Mouse (Mus musculus): Measurements from ENCODE around the gene Plekha6.

Gene Plekha6

DNA sequence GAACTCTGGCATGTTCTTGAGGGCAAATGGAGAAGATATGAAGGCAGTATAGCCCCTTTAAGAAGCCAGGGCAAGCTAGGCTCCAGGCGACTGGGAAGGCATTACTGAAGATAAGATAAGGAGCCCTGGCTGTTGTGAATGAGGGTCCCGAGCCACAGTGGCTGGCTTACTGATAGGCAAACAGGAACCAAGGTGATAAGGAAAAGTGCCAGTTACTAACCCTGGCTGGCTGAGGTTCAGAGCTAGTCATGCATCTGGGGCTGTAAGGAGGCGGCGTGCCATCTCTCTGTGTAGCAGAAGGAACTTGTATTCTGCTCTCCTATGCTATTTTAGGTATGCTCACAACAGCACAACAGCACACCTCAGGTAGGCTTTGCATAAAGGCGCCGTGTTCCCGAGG lies 80.7 kb downstream of the Plekha6 start:
- DNase-seq (ENCODE audit: low read depth, low spot score) = no peak

DNA sequence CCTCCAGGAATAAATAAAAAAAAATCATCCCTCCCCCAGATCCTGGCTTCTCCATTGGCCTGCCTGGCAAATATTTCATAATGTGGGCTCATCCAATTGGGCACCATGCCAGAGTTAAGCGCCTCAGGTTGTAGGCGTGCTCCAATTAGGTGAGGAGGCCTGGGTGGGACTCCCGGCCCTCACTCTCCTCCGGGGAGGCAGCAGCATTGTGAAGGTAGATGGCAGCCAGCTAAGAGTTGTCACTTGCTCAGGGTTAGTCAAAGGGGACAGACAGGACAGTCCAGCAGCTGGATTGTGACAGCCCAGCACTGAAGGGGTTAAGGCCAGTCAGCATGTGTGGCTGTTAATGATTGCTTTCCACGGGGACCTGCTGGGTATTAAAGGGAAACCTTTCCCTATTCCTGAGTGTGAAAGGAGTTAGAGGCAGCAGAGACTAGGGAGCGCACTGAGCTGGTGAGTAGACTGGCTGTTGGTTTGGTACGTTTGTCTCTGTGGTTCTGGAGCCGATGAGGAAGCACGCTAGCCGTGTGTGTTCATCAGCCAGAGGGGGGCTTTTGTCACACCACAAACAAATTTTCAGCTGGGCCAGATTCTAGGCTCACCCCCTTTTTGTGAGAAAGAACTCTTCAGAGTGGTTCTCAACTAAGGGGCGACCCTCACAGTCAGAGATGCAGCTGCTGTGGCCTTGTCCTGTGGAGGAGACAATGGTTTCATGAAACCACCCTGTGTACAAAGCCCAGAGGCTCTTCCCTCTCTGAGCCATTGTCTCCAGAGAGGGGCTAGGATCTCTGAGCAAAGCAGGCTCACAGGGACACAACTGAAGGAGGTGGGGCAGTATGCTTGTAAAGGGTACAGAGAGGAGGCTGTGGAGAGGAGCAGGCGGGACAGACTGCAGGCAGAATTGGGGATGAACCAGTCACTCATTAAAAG lies 81.9 kb downstream of the Plekha6 start:
- no peak for DNase-seq (ENCODE audit: low read depth, low spot score)

DNA sequence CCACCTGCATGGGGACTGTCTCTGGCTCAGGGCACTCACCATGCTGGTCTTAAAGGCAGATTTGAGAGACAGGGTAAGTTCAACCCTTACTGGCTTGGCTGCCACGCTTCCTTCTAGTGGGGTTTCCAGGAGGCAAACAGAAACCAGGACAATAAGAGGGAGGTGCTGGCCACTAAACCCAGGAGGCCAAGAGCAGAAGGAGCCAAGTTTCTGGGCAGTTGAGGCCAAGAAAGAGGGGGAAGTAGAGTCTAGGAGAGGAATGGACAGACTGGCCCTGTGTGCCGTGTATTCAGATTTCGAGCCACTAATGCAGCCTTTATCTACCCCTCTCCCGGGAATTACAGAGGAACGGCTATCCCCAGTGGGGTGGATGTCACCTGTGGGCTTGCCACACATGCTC lies 83.2 kb downstream of the Plekha6 start:
- DNase-seq (ENCODE audit: low read depth, low spot score) = no peak

DNA sequence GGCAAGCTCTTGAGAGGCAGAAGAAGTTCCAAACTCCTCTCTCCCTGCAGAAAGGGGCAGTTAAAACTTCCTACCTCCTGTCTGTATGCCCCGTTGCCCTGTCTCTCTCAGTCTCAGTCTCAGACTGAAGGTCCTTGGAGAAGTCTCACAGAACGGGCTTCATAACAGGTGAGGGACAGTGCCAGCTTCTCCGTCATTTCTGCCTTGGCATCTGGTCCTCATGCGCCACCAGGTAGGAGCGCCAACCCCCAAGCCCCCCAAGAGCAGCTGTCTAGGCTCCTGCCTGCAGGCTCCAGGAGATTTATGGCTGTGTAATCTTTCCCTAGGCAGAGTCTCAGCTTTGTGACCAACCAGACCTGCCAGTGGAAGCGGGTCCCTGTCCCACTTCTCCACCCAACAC lies 86.8 kb downstream of the Plekha6 start:
- no peak for DNase-seq (ENCODE audit: low read depth, low spot score)

DNA sequence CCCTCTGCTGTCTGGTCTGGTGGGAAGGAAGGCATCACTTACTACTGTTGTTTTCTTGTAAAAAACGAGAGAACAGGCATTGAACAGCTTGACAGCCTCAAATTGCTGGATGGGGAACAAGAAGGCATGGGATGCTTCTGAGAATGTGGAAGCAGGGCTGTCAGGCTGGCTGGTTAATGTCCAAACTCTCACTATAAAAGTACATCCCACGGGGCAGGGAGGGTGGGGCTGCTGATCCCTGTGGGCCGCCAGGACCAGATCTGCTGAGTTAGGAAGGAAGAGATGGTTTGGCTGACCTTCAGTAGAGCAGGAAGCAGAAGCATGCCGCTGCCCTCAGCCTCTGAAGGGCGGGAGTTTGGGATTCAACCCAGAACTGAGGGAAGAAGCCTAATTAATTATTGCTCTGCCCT lies 87.6 kb downstream of the Plekha6 start:
- no peak for DNase-seq (ENCODE audit: low read depth, low spot score)

DNA sequence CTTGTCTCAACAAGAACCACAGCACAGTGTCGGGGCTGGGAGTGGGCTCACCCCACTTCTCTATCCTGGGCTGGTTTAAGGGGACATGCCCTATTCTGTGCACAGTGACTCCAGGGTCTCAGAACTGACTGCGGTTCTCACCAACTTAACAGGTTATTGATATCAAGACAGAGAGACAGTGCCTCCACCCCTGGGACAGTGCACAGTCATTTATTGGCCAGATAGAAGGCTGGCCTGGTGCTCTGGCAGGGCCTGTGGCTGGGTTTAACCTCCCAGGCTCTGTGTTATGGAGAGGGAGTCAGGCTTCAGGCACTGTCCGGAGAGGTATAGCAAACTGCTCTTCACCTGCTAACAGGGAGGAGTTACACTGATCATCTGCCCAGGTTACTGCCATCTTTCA lies 88.2 kb downstream of the Plekha6 start:
- no peak for DNase-seq (ENCODE audit: low read depth, low spot score)

DNA sequence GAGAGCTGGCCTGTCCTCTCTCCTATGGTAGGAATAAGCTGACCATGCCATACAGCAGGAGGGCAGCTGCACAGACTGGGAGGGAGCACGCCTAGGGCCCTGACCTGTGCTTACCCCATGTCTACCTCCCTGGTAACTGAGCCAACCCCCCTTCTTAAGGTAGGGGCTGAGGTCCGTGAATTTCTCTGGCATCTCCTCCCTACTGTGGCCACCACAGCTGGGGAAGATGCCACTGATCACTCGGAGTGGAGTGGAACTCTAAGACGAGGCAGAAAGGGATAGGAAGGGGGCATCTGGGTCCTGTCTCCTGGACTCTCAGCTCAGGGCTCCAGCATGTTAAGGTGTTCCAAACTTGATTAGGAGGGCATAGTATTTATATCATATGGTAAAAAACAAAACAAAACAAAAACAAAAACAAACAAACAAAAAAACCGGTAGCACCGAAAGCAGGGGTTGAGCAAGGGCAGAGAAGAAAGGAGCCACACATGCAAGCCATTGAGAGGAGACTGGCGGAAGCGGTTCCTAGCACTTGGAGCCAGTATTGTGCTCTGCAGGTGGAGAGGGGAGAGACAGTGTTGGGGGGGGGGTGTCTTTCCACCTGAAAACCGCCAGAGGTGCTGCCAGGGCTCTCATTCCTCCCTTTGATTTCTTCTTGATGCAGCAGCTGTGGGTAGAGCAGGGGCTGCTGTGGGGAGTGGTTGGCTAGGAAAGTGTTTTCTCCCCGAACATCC lies 89.0 kb downstream of the Plekha6 start:
- no peak for DNase-seq (ENCODE audit: low read depth, low spot score)

DNA sequence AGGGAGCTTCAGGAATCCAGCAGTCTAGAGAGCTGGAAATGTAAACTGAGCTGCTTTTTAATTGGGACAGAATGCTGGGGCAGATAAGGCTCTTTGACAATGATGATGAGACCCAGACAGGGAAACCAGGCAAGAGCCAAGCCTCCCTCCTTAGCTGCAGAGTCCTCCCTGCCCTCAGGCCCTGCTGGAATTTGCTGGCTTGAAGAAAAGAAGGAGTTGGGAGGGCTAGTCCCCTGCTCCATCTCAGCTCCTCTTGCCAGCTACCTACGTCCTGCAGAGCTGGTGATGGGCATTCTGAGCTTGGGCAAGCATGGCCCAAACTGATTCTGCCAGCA lies 89.5 kb downstream of the Plekha6 start:
- no peak for DNase-seq (ENCODE audit: low read depth, low spot score)

DNA sequence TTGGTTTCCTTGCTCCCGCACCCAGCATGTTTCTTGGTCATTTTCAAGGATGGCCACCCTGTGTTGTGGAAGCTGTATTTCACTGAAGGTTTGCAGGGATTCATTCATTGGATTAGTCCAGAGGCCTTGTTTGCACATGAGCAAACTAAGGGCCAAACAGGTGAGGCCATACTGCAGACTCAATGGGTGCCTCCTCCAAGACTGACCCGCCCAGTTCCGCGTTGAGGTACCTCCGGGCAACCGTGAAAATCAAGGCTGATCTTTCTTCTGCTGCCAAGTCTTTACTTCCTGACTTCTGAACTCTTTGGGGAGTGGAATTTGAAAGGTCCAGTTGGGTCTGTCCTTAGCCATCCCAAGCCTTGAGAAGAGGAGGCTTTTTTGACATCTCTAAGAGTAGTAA lies 90.2 kb downstream of the Plekha6 start:
- DNase-seq (ENCODE audit: low read depth, low spot score) = no peak

DNA sequence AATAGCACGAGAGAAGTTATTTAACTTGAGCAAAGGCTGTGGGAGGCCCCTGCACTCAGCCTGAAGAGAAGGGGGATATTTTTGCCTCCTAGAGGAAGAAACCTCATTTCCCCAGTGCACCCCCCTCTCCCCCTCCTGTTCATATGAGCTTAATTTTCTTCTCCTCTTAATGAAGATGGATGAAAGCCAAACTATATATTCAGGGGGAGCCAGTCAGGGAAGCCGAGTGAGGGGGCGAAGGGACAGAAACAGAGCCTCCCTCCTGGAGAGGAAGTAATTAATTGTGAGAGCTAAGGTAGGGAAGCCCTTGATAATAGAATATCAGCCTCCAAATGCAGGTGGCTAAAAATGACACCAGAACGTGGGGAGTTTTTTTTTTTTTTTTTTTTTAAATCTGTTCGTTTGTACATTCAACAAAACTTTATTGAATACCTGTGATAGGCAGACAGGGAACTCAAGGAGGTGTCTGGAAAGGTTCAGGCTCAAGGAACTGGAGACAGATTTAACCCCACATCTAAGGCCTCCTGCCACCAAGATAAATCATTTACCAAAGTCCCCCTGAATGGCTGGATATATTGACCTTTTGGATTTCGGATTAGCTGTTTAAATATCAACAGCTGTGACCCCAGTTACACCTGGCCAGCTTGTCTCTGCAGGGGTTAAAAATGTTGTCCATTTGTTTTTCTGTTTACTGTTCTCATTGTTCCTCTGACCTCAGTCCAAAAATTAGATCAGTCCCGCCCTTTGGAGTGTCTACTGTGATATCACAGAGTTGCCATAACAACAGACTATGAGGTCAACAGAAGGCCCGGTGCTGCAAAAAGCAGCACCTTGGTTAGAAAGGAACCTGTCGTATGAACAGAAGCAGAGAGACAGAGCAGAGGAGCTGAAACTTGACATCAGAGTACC lies 91.1 kb downstream of the Plekha6 start:
- DNase-seq (ENCODE audit: low read depth, low spot score) = peak; percentile 51

DNA sequence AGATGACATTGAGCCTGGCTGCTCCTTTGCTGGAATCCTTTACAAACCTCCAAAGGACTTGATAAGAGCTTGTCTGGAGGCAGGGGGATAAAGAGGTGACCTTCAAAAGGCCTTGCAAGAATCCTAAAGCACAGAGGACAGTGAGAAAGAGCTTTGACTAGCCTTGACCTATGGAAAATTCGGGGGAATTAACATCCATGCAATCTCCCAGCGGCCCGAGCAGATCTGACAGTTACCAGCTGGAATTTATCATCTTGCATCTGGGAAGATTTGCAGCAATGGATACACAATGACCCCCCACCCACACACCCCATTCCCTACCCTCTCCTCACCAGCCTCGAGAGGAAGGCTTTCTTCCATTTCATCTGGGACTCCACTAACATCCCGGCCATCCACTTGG lies 91.8 kb downstream of the Plekha6 start:
- DNase-seq (ENCODE audit: low read depth, low spot score) = no peak

DNA sequence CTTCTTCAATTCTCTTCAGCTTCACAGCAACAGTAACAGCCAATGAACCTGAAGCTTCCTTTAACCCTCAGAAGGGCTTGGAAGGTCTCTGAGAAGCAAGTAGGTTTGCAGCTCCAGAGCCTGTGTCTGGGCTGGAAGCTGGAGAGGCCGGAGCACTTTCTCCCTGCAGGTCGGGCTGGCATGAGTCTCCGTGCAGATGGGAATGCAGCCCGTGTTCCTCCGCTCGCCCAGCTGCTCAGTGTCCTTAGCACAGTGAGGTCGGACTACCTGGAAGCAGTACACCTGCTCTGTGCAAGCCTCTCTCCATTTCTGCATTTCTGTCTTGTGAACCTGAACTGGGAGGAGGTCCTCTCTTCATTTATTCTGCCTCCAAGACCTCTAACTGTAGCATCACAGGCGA lies 92.3 kb downstream of the Plekha6 start:
- no peak for DNase-seq (ENCODE audit: low read depth, low spot score)

DNA sequence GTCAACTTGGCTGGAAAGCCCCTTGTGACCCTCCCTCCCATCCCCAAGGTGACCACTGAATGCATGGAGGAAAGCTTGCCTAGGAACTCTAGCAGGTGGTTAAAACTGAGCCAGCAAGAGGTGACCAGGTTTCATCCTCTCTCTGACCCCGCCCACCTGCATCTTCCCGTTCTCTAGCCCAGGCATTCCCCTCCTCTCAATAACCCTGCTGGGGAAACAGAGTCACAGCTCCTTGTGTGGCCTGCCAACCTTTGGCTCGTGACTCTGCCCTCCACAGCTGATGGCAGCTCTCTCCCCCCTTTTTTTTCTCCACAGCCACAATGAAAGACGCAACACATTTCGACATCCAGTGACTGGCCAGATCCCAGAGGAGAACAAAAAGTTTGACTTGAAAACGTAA lies 94.7 kb downstream of the Plekha6 start:
- no peak for DNase-seq (ENCODE audit: low read depth, low spot score)

DNA sequence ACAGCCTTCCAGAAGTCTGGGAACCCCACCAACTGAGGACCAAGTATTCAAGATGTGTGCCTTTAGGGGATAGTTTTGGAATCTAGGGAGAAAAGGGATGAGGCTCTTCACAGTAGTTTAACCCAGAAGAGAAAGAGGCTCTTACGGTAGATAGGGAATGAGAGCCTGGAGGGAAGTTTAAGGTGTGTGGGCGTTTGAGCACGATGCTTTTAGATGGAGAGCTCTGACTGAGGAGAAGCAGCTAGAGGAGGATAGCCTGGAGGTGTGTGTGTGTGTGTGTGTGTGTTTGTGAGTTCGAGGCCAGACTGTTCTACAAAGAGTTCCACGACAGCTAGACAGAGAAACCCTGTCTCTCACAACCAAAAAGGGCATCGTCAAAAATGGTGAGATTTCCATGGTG lies 98.6 kb downstream of the Plekha6 start:
- no peak for DNase-seq (ENCODE audit: low read depth, low spot score)

DNA sequence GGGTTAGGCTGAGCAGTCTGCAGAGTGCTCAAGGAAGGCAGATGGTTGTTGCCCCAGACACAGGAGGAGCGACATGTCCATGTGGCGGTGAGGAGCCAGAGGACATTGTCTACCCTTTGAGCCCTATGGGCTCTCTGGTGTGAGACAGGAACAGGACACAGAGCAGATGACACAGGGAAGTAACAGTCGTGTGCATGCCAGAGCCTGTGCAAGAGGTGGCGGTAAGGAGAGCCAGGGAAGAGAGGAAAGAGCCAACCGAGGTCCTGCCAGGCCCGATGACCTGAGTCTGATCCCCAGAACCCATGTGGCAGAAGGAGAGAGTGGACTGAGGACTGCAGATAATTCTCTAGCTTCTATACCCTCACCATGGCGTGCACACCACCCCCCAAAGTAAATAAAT lies 99.1 kb downstream of the Plekha6 start:
- no peak for DNase-seq (ENCODE audit: low read depth, low spot score)

DNA sequence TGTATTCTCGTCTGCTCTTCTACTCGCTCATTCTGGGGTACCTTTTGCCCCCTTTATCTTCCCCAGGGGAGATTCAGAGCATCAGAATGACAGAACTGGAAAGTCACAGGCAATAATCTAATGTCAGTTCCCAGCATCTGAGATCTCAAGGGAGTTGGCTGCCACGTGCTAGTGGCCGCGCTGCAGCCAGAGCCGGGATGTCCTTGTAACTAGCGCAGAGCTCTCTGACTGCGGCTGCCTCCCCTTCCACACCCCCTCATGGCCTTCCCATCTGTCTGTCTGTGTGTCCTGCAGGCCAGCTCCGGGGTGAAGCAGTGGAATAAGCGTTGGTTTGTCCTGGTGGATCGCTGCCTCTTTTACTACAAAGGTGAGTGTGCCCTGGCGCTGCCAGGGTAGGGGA lies 100.4 kb downstream of the Plekha6 start:
- no peak for DNase-seq (ENCODE audit: low read depth, low spot score)

DNA sequence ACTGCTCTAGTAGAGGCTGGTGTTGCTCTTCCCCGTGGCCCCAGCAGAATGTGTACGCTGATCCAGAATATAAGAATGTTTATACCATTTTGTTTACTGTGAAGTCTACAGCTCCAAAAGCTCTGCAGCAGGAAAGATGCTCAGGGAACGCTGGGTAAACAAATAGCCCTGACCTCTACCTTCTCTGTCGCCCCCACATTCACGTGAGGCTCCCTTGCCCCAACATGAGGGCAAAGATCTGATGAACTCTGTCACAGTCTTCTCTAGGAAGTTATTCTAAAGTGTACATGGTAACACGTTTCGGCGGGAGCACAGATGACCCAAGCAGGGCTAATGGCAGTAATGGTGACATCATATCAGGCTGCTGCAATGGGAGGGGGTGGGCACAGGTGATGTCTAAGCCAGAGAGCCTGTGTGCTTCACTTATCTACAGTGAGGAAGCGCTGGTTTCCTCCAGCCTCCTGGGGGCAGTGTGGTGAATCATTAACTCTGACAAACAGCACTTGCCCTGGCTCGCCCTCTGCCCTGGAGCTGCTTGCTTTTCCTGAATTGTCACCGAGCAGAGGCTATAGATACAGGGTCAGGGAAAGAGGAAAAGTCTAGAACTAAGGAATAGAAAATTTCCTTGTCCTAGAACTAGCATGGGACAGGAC lies 101.2 kb downstream of the Plekha6 start:
- peak; percentile 51 for DNase-seq (ENCODE audit: low read depth, low spot score)

DNA sequence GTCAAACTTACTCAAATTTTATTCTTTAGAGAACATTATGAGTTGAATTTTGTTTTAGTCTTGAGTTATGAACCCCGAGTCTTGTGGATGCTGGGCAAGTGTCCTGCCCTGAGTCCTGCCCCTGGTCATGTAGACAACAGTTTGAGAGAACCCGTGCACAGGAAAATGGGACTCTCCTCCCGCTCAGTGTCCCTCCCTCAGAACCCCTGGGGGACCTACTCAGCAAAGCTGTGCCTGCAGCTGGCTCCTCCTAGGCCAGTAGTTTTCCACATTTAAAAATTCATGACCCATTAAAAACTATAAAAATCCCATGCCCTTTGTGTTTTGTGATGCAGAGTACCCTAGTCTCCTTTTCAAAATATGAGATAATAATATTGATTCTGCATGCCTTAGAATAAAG lies 103.1 kb downstream of the Plekha6 start:
- DNase-seq (ENCODE audit: low read depth, low spot score) = no peak

DNA sequence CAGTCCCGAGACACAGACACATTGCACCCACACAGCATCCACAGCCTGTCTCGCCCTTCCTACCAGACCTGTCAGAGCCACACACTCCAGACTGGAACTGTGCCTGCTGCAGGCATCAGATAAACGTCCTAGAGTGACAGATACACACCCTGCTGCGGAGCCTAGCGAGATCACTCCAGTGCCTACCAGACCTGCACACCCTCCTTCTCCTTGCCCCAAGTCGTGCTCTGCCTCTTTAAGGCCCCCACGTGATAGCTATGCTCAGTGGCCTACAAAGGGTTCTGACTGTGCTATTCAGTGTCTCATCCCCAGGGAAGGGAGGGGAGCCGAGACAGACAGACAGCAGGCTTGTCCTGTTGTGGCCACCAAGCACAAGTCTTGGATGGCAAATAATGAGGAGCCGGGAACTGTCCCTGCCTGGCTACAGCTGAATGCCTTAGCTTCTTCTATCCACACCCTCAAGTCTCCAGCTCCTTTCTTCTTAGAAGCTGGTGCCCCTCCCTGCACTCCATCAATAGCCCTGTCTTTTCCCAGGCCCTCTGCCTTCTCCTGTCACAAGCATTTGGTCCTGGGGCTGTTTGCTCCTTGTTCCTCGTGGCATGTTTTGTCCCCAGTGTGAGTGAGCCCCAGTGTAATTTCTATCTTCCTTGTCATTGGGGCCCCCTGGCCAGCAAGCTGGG lies 103.9 kb downstream of the Plekha6 start:
- DNase-seq (ENCODE audit: low read depth, low spot score) = no peak

DNA sequence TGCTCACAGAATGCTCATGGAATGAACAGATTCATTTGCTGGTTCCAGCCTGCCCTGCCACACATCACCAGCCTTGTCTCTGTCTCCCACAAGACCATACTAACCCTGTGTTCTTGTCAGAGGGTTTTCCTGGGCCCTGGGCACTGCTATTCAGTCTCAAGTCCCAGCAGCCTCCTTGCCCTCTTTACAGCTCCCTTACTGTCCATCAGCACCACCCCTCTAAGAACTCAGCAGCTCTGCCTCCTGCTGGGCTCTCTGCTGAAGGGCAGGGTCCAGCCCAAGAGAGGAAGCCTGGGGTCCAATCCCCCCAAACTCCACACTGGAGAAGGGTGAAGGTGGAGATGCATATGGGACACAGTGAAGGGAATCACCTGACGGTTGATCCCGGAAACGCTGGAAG lies 104.5 kb downstream of the Plekha6 start:
- no peak for DNase-seq (ENCODE audit: low read depth, low spot score)

DNA sequence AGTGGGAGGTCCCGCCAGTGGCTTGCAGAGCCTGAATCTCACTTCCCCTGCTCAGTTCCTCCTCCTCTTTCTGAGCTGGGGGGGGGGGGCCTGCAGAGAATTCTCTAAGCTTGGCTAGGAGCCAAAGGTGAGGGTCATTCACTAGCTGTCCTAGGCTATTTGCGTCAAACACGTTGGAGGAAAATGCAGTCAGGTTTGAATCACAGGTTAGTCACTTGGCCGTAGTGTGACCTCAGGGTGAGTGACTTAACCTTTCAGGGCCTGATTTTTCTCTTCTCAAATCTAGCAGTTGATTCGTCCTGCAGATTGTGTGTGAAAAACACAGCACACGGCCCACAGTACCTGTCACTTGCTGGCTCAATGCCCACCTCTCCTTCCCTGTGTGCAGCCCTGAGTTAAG lies 106.3 kb downstream of the Plekha6 start:
- DNase-seq (ENCODE audit: low read depth, low spot score) = no peak

All from R1 (cell line).